Mouse (Mus musculus) right cerebral cortex, postnatal 25 days (tissue): ENCODE data around the gene Gga3.
"Not testable (repeated sequence)": the region's sequence is repeated elsewhere in the genome, so short reads cannot be mapped to it uniquely, and the experiment has no call there.

Experiments used
- DNase-seq: peaks from one replicate; pipeline ENCODE4 v3.0.0; 2022

The Gga3 gene

GRCm38 (mm10) chr11:115603476-115604303, at the start of gene Gga3, which contains the start of gene Mrps7:
Gene Gga3 (minus strand): TSS chr11:115604051.
Gene Mrps7 (plus strand): TSS chr11:115603925.
- peak; percentile 92 for DNase-seq

GRCm38 (mm10) chr11:115653194-115653593, 49.3 kb upstream of the Gga3 start:
- DNase-seq = peak; percentile 38

GRCm38 (mm10) chr11:115651680-115652079, 47.8 kb upstream of the Gga3 start:
- no peak for DNase-seq

GRCm38 (mm10) chr11:115649706-115650105, 45.9 kb upstream of the Gga3 start:
- peak; percentile 60 for DNase-seq

DNA sequence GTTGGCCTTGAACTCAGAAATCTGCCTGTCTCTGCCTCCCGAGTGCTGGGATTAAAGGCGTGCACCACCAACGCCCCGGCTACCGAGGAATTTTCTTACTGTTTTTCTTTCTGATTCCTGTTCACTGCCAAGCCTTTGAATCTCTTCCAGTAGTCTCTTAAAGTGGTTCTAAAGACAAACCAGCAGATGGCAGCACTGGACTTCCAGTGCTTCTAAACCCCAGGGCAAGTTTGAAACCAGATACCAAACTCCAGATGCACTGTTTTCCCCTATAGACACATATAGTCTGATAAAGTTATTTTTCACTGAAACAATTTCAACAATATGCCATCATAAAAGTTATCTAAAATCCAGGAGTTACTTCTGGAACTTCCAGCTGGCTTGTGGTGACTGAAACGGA, 43.6 kb upstream of the Gga3 start:
- DNase-seq = peak; percentile 35

- DNase-seq = no peak
These were observed 42.6 kb upstream of the Gga3 start for GRCm38 (mm10) chr11:115646439-115646838.

DNA sequence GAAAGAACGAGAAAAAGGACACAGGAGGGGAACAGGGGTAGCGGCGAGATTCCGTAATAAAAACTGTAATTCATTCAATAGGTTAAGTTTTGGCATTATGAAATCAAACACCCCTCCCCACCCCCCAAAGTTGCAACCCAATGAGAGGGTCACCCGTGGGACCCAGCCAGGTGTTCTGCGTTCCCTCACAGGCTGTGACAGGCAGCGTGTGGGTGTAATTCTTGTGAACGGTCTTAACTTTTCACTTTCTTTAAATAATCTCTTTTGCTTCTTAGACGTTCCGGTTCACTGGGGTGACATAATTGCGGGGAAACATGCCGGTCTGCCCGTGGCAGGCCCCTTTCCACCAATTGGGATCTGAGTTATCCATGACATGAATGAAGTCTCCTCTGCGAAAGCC, 41.6 kb upstream of the Gga3 start:
- not testable (repeated sequence) for DNase-seq

DNA sequence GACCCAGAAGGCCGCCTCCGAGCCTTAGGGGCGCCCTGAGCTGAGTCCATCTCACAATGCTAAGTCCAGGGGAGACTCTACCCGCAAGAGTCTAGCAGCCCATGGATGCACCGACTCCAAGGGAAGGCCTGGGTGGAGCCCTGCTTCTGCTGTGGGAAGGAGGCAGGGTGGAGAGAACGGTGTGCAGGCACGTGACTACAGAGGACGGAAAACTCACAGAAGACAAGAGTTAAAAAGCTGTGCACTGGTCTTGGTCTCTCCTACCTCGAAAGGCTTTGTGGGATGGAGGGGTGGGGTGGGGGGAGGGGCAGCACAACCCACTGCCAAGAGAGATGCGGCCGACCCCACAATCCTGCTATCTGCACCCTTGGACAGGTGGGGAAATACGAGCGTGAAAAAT, 40.5 kb upstream of the Gga3 start:
- no peak for DNase-seq

- no peak for DNase-seq
These were observed 39.4 kb upstream of the Gga3 start for GRCm38 (mm10) chr11:115643265-115643664.

DNA sequence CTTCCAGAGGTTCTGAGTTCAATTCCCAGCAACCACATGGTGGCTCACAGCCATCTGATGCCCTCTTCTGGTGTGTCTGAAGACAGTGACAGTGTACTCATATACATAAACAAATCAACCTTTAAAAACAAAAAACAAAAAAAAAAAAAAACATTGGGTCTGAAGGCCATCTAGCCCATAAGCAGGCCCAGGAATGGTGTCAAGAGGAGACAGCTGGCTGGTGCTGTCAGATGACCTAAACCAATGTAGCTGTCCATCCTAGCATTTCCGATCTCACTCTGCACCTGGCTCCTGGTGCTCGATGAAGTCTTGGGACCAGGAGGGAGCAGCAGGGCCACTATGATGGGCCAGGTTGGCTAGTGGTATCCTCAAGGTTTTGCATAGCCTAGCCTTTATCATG, 38.9 kb upstream of the Gga3 start:
- DNase-seq = no peak

GRCm38 (mm10) chr11:115641664-115642036, 37.8 kb upstream of the Gga3 start:
- no peak for DNase-seq

- DNase-seq = peak; percentile 40
These were observed 37.3 kb upstream of the Gga3 start for GRCm38 (mm10) chr11:115640978-115641663.

- DNase-seq = no peak
These were observed 36.5 kb upstream of the Gga3 start for GRCm38 (mm10) chr11:115640311-115640828.

- DNase-seq = no peak
These were observed 35.7 kb upstream of the Gga3 start for GRCm38 (mm10) chr11:115639540-115639939.

DNA sequence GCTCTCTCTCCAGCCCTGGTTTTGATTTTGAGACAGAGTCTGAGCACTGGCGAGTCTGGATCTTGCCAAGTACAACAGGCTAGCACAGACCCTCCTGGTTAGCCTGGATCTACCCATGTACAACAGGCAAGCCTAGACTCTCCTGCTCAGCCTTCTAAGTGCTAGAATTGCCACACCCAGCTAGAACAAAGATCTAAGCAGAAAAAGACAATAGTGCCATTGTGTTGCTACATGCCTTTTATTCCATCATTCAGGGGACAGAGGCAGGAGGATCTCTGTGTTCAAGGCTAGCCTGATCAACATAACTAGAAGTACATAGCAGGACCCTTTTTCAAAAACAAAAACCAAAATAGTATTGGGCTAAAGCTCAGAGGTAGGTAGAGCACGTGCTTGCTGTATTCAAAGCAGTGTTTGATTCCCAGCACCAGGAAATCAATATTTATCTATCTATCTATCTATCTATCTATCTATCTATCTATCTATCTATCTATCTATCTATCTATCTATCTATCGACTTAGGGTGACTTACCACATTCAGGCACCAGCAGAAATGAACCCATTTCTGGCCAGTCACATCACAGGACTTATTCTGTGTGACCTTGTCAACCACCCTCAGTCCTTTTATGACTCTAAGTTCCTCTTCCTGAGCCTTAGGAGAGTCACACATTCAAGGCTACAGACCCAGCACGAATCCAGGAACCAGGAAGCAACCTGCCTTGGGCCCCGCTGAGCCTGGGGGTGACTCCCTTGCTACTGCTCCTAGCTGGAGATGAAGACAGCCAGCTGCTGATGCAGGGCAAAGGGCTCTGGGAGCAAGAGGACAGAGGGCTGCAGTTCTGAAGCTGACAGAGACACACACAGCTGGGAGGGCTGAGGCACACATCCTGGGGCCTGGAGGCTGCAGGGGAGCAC, 34.9 kb upstream of the Gga3 start:
- DNase-seq = no peak

- no peak for DNase-seq
These were observed 33.1 kb upstream of the Gga3 start for GRCm38 (mm10) chr11:115636960-115637359.

GRCm38 (mm10) chr11:115635484-115635883, 31.6 kb upstream of the Gga3 start:
- no peak for DNase-seq

- no peak for DNase-seq
These were observed 31.2 kb upstream of the Gga3 start for GRCm38 (mm10) chr11:115635041-115635440.

DNA sequence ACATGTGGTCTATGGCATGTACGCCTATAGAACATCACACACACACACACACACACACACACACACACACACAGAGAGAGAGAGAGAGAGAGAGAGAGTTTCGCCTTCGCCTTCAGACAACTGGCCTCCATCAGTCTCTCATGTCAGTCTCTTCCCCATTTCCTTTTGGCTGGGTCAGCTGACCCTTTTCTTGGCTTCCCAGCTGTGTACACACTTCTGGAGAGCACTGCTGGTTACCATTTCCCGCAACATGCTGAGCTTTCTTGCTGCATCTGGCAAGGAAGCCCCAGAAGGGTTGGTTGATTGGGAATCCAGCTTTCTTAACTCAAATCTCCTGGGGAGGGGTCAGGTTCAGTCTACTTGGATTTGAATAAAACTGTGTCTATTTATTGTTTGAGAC, 30.3 kb upstream of the Gga3 start:
- DNase-seq = no peak

GRCm38 (mm10) chr11:115632862-115633261, 29.0 kb upstream of the Gga3 start:
- no peak for DNase-seq

GRCm38 (mm10) chr11:115632247-115632646, 28.4 kb upstream of the Gga3 start:
- no peak for DNase-seq

- DNase-seq = no peak
These were observed 27.6 kb upstream of the Gga3 start for GRCm38 (mm10) chr11:115631505-115631890.
